Mouse (Mus musculus): ENCODE measurements around the gene Ptcra. TPM values are rescaled to one million over a fixed set of nuclear protein-coding genes. Genes with fewer than 3 reads are reported as not detected.

The Ptcra gene
- polyA plus RNA-seq, 1 experiment, result not detected

- WGBS, result 88% methylated on average over 5 of the region's 5 CpGs
- no peak for TF ChIP-seq CTCF (IDR thresholded peaks at IDR 0.05; ENCODE audit: insufficient read depth, low read length)
- TF ChIP-seq POLR2A (IDR thresholded peaks at IDR 0.05; ENCODE audit: borderline replicate concordance, extremely low read depth, low read depth, low read length), result no peak
- DNase-seq, result no peak
- no peak overlapping the region for H3K4me3 ChIP-seq (replicated peaks; ENCODE audit: extremely low read depth, low read depth, low read length)
- H3K4me1 ChIP-seq (ENCODE audit: control insufficient read depth, insufficient read depth, low read length), result no peaks in the 10 kb centered on the region
These were observed 23.4 kb upstream of the Ptcra start for GRCm38 (mm10) chr17:46786952-46787351.

DNA sequence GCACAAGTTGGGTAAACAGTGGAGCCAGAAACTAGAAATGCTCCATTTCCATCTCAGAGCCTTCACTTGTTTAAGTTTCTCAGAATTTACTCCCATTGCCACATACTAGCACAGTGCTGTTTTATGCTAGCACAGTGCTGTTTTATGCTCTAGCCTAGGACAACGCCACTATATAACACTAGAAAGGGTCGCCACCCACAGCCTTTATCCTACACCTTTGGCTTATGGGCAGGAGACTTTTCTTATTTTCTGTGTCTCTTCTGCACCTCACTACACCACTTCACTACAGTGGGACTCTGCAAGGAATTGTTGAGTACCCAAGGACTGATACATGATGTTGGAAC, 19.7 kb upstream of the Ptcra start:
- peaks cover 2% of the 10 kb centered on the region; the same call in 1 of the 2 replicates for H3K4me1 ChIP-seq (ENCODE audit: control insufficient read depth, insufficient read depth, low read length)
- no peak for DNase-seq
- no peak for TF ChIP-seq POLR2A (IDR thresholded peaks at IDR 0.05; ENCODE audit: borderline replicate concordance, extremely low read depth, low read depth, low read length)
- no peak for TF ChIP-seq CTCF (IDR thresholded peaks at IDR 0.05; ENCODE audit: insufficient read depth, low read length)
- H3K4me3 ChIP-seq (replicated peaks; ENCODE audit: extremely low read depth, low read depth, low read length), result no peak overlapping the region
- 81% methylated on average over 2 of the region's 2 CpGs for WGBS

- H3K4me1 ChIP-seq (ENCODE audit: control insufficient read depth, insufficient read depth, low read length), result peaks cover 2% of the 10 kb centered on the region; the same call in 1 of the 2 replicates
- TF ChIP-seq POLR2A (IDR thresholded peaks at IDR 0.05; ENCODE audit: borderline replicate concordance, extremely low read depth, low read depth, low read length), result peak; percentile 92; the same call in 1 of the 2 replicates
- peak; percentile 46 for TF ChIP-seq CTCF (IDR thresholded peaks at IDR 0.05; ENCODE audit: insufficient read depth, low read length)
- H3K4me3 ChIP-seq (replicated peaks; ENCODE audit: extremely low read depth, low read depth, low read length), result peak within 1 kb of the TSS; percentile 84
- peak; percentile 87 for DNase-seq
- WGBS, result under 1% methylated on average over 44 of the region's 44 CpGs
These were observed 19.1 kb upstream of the Ptcra start, which contains the start of gene Rpl7l1 for GRCm38 (mm10) chr17:46782341-46783221. Rpl7l1 (minus strand) TSS chr17:46782672.

DNA sequence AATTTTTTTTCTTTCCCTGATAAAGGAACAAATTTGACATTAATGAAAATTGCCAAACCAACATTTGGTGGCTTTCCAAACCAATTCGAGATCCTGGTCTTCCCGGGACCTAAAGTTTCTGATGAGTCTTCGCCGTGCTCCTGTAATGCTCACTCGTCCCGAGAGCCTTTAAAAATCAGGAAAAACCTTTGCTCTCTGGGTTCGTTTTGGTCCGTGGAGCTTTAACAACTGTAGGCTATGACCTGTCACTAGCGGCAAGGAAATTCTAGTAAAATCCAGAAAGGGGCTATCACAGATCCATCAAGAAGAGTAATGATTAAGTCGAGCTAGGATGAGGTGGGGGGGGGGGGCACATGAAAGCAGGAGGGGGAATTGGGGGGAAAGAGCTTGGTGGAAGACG, 18.4 kb upstream of the Ptcra start:
- H3K4me3 ChIP-seq (replicated peaks; ENCODE audit: extremely low read depth, low read depth, low read length), result peak overlapping the region; percentile 84
- no peak for DNase-seq
- H3K4me1 ChIP-seq (ENCODE audit: control insufficient read depth, insufficient read depth, low read length), result peaks cover 2% of the 10 kb centered on the region; the same call in 1 of the 2 replicates
- TF ChIP-seq POLR2A (IDR thresholded peaks at IDR 0.05; ENCODE audit: borderline replicate concordance, extremely low read depth, low read depth, low read length) (no peak), CTCF (IDR thresholded peaks at IDR 0.05; ENCODE audit: insufficient read depth, low read length) (no peak)
- 1% methylated on average over 11 of the region's 11 CpGs for WGBS

DNA sequence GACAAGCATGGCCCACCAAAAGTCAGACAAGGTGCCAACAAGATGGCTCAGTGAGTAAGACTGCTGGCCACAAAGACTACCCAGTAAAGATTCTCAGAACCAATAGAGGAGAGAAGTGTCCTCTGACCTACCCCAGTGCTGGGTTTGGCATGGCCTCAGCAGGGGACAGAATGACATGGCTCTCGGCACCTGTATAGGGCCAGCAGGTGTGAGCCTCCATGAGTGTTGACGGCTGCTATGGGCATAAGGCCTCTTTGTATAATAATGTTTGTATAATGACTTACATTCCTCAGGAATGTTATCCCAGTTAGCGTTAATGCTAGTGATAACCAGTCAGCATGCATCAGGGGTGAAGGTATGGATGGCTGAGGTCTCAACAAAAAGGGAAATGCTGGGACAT, 12.6 kb upstream of the Ptcra start:
- no peak overlapping the region for H3K4me3 ChIP-seq (replicated peaks; ENCODE audit: extremely low read depth, low read depth, low read length)
- 64% methylated on average over 3 of the region's 3 CpGs for WGBS
- TF ChIP-seq CTCF (IDR thresholded peaks at IDR 0.05; ENCODE audit: insufficient read depth, low read length), result no peak
- no peak for TF ChIP-seq POLR2A (IDR thresholded peaks at IDR 0.05; ENCODE audit: borderline replicate concordance, extremely low read depth, low read depth, low read length)
- no peak for DNase-seq
- peaks cover 2% of the 10 kb centered on the region; the same call in 1 of the 2 replicates for H3K4me1 ChIP-seq (ENCODE audit: control insufficient read depth, insufficient read depth, low read length)

DNA sequence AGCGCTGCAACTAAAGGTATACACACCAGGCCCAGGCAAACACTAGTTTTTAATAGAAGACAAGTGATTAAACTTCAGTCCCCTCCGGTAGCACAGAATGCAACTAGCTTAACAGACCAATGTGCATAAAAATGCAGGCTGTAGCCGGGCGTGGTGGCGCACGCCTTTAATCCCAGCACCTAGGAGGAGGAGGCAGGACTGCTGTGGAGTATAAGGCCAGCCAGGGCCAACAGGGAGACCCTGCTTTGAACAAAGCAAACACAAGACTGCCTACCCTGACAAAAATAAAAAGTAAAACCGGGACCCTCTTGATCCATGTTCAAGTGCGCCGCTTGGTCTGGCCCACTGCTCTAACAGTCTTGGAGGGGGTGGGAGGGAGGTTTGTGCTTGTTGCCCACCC, 11.6 kb upstream of the Ptcra start:
- DNase-seq, result no peak
- Histone ChIP-seq H3K4me1 (ENCODE audit: control insufficient read depth, insufficient read depth, low read length) (peaks cover 2% of the 10 kb centered on the region; the same call in 1 of the 2 replicates), H3K4me3 (replicated peaks; ENCODE audit: extremely low read depth, low read depth, low read length) (no peak overlapping the region)
- WGBS, result 91% methylated on average over 9 of the region's 9 CpGs
- TF ChIP-seq POLR2A (IDR thresholded peaks at IDR 0.05; ENCODE audit: borderline replicate concordance, extremely low read depth, low read depth, low read length) (no peak), CTCF (IDR thresholded peaks at IDR 0.05; ENCODE audit: insufficient read depth, low read length) (no peak)

DNA sequence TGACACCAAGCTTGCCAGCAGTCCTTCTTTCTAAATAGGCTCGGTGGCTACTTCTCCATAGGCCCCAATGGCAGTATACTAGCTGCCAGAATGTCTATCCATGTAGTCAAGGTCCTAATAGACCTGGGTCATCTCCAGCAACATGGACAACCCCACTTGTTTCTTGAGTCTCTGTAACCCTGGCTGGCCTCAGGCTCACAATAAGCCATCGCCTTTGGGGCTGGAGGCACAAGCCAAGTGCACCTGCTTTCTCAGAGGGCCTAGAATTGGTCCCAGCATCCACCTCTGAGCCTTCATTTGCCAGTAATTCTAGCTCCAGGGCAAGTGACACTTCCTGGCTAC, 10.6 kb upstream of the Ptcra start:
- no peak overlapping the region for H3K4me3 ChIP-seq (replicated peaks; ENCODE audit: extremely low read depth, low read depth, low read length)
- WGBS, result 50% methylated on average over 2 of the region's 2 CpGs
- H3K4me1 ChIP-seq (ENCODE audit: control insufficient read depth, insufficient read depth, low read length), result peaks cover 2% of the 10 kb centered on the region; the same call in 1 of the 2 replicates
- TF ChIP-seq POLR2A (IDR thresholded peaks at IDR 0.05; ENCODE audit: borderline replicate concordance, extremely low read depth, low read depth, low read length) (no peak), CTCF (IDR thresholded peaks at IDR 0.05; ENCODE audit: insufficient read depth, low read length) (no peak)
- DNase-seq, result no peak

- DNase-seq, result no peak
- peaks cover 2% of the 10 kb centered on the region; the same call in 1 of the 2 replicates for H3K4me1 ChIP-seq (ENCODE audit: control insufficient read depth, insufficient read depth, low read length)
These were observed 10.0 kb upstream of the Ptcra start for GRCm38 (mm10) chr17:46773278-46774130.

More at GRCm38 (mm10) chr17:46773278-46774130, 10.0 kb upstream of the Ptcra start:
- 6% methylated on average over 20 of the region's 20 CpGs for WGBS
- peak overlapping the region; percentile 96 for H3K4me3 ChIP-seq (replicated peaks; ENCODE audit: extremely low read depth, low read depth, low read length)
- TF ChIP-seq CTCF (IDR thresholded peaks at IDR 0.05; ENCODE audit: insufficient read depth, low read length) (no peak), POLR2A (IDR thresholded peaks at IDR 0.05; ENCODE audit: borderline replicate concordance, extremely low read depth, low read depth, low read length) (no peak)

All from lung, adult 2 months (tissue).